Mouse (Mus musculus) intestine, embryonic 16.5 days (tissue): ENCODE measurements around the gene Ak5. TPM values are rescaled to one million over a fixed set of nuclear protein-coding genes. Genes with fewer than 3 reads are reported as not detected.

Experiments used
- ATAC-seq: fragments of 200-750 bp; cut with Nextera tagmentation; 2 replicates; pipeline ENCODE4 v1.8.0; 2017; ENCODE audit warnings: moderate TSS enrichment, moderate library complexity
- H3K27ac ChIP-seq: fragments of 300-500 bp; sonication (generic); 2 replicates; pipeline ENCODE4 v1.5.1; 2014; ENCODE audit warnings: mild to moderate bottlenecking, low read length
- H3K27me3 ChIP-seq: fragments of 300-500 bp; sonication (generic); replicated peaks from 2 replicates; pipeline ENCODE4 v1.6.1; 2014; ENCODE audit warnings: low read length, control low read depth, mixed read lengths; ENCODE audit not compliant: control insufficient read depth, insufficient read depth
- H3K36me3 ChIP-seq: fragments of 300-500 bp; sonication (generic); 2 replicates; pipeline ENCODE4 v1.6.1; 2014; ENCODE audit warnings: low read length, control low read depth; ENCODE audit not compliant: control insufficient read depth, insufficient read depth
- H3K4me1 ChIP-seq: fragments of 300-500 bp; sonication (generic); 2 replicates; pipeline ENCODE4 v1.6.1; 2014; ENCODE audit warnings: low read length, control low read depth, mixed read lengths; ENCODE audit not compliant: control insufficient read depth, insufficient read depth
- H3K4me2 ChIP-seq: fragments of 300-500 bp; sonication (generic); 2 replicates; pipeline ENCODE4 v1.6.1; 2014; ENCODE audit warnings: low read depth, low read length, control low read depth
- H3K4me3 ChIP-seq: fragments of 300-500 bp; sonication (generic); 2 replicates; pipeline ENCODE4 v1.5.1; 2014; ENCODE audit warnings: mild to moderate bottlenecking, low read length
- H3K9ac ChIP-seq: fragments of 300-500 bp; sonication (generic); 2 replicates; pipeline ENCODE4 v1.6.1; 2014; ENCODE audit warnings: low read depth, low read length
- H3K9me3 ChIP-seq: fragments of 300-500 bp; sonication (generic); 2 replicates; pipeline ENCODE4 v1.6.1; 2016; ENCODE audit warnings: low read length, control low read depth; ENCODE audit not compliant: control insufficient read depth
- WGBS: fragments of 180-500 bp; shearing (Covaris S2); extraction: QIAGEN DNeasy Blood & Tissue Kit; methylation state at CpG from one replicate; pipeline ENCODE4 v1.1.7; 2014; 5-methylcytosine and 5-hydroxymethylcytosine counted together
- polyA plus RNA-seq: library from polyadenylated mRNA; unstranded; fragments of >200 nt; fragmentation: Nextera tagmentation; extraction: Ambion mirVana; gene quantifications from 2 replicates; pipeline ENCODE4 v1.2.1, GENCODE M21; 2015

Ak5 gene
- polyA plus RNA-seq, 1 experiment from 2014 or later, result 0.99 TPM

- no peak overlapping the region for H3K9ac ChIP-seq
- WGBS, result 65% methylated on average over 10 of the region's 10 CpGs
Observed at GRCm38 (mm10) chr3:152519556-152519955, 148.6 kb downstream of the Ak5 start.

GRCm38 (mm10) chr3:152516569-152516968 is 151.6 kb downstream of the Ak5 start:
- no peaks in the 10 kb centered on the region for H3K36me3 ChIP-seq
- no peaks in the 10 kb centered on the region for H3K9me3 ChIP-seq
- WGBS, result 74% methylated on average over 3 of the region's 3 CpGs
- no peak for ATAC-seq
- H3K27ac ChIP-seq, result no peak overlapping the region
- H3K4me1 ChIP-seq, result no peaks in the 10 kb centered on the region
- no peaks in the 10 kb centered on the region for H3K27me3 ChIP-seq
- H3K4me3 ChIP-seq, result no peak overlapping the region
- H3K4me2 ChIP-seq, result no peak overlapping the region
- no peak overlapping the region for H3K9ac ChIP-seq

More at GRCm38 (mm10) chr3:152519556-152519955, 148.6 kb downstream of the Ak5 start:
- Histone ChIP-seq H3K36me3 (no peaks in the 10 kb centered on the region), H3K9me3 (no peaks in the 10 kb centered on the region), H3K27ac (no peak overlapping the region), H3K4me3 (no peak overlapping the region), H3K27me3 (no peaks in the 10 kb centered on the region), H3K4me2 (no peak overlapping the region), H3K4me1 (no peaks in the 10 kb centered on the region)
- ATAC-seq, result no peak

GRCm38 (mm10) chr3:152515959-152516358 is 152.2 kb downstream of the Ak5 start:
- H3K4me1 ChIP-seq, result no peaks in the 10 kb centered on the region
- H3K4me3 ChIP-seq, result no peak overlapping the region
- H3K9ac ChIP-seq, result no peak overlapping the region
- H3K27ac ChIP-seq, result no peak overlapping the region
- no peak overlapping the region for H3K4me2 ChIP-seq
- ATAC-seq, result no peak
- H3K36me3 ChIP-seq, result no peaks in the 10 kb centered on the region
- WGBS, result 74% methylated on average over 6 of the region's 6 CpGs
- H3K9me3 ChIP-seq, result no peaks in the 10 kb centered on the region
- H3K27me3 ChIP-seq, result no peaks in the 10 kb centered on the region

GRCm38 (mm10) chr3:152512517-152512916 is 155.6 kb downstream of the Ak5 start:
- Histone ChIP-seq H3K27me3 (no peaks in the 10 kb centered on the region), H3K4me1 (no peaks in the 10 kb centered on the region), H3K27ac (no peak overlapping the region), H3K4me3 (no peak overlapping the region), H3K9me3 (no peaks in the 10 kb centered on the region), H3K36me3 (no peaks in the 10 kb centered on the region), H3K9ac (no peak overlapping the region), H3K4me2 (no peak overlapping the region)
- WGBS, result 62% methylated on average over 2 of the region's 2 CpGs
- no peak for ATAC-seq

GRCm38 (mm10) chr3:152509268-152509667 is 158.9 kb downstream of the Ak5 start:
- no peak overlapping the region for H3K4me2 ChIP-seq
- no peak overlapping the region for H3K9ac ChIP-seq
- 81% methylated on average over 7 of the region's 7 CpGs for WGBS
- no peak overlapping the region for H3K27ac ChIP-seq
- no peak for ATAC-seq
- H3K36me3 ChIP-seq, result no peaks in the 10 kb centered on the region
- H3K4me3 ChIP-seq, result no peak overlapping the region
- H3K9me3 ChIP-seq, result no peaks in the 10 kb centered on the region
- no peaks in the 10 kb centered on the region for H3K4me1 ChIP-seq
- H3K27me3 ChIP-seq, result no peaks in the 10 kb centered on the region

GRCm38 (mm10) chr3:152508419-152508993 is 159.7 kb downstream of the Ak5 start:
- 85% methylated on average over 12 of the region's 12 CpGs for WGBS
- no peak overlapping the region for H3K4me3 ChIP-seq
- ATAC-seq, result no peak

GRCm38 (mm10) chr3:152507900-152508299 is 160.3 kb downstream of the Ak5 start:
- Histone ChIP-seq H3K9me3 (no peaks in the 10 kb centered on the region), H3K27ac (no peak overlapping the region), H3K27me3 (no peaks in the 10 kb centered on the region), H3K4me2 (no peak overlapping the region), H3K4me1 (no peaks in the 10 kb centered on the region), H3K36me3 (no peaks in the 10 kb centered on the region), H3K4me3 (no peak overlapping the region), H3K9ac (no peak overlapping the region)
- WGBS, result 72% methylated on average over 8 of the region's 8 CpGs
- ATAC-seq, result no peak

More at GRCm38 (mm10) chr3:152508419-152508993, 159.7 kb downstream of the Ak5 start:
- no peak overlapping the region for H3K9ac ChIP-seq
- H3K4me2 ChIP-seq, result no peak overlapping the region
- H3K27me3 ChIP-seq, result no peaks in the 10 kb centered on the region
- no peaks in the 10 kb centered on the region for H3K9me3 ChIP-seq
- H3K36me3 ChIP-seq, result no peaks in the 10 kb centered on the region
- no peak overlapping the region for H3K27ac ChIP-seq
- no peaks in the 10 kb centered on the region for H3K4me1 ChIP-seq

- Histone ChIP-seq H3K4me3 (no peak overlapping the region), H3K9me3 (no peaks in the 10 kb centered on the region), H3K27ac (no peak overlapping the region), H3K27me3 (no peaks in the 10 kb centered on the region), H3K4me2 (no peak overlapping the region), H3K4me1 (no peaks in the 10 kb centered on the region), H3K9ac (no peak overlapping the region), H3K36me3 (no peaks in the 10 kb centered on the region)
- 89% methylated on average over 2 of the region's 2 CpGs for WGBS
- no peak for ATAC-seq
Observed at GRCm38 (mm10) chr3:152498968-152499696, 169.0 kb downstream of the Ak5 start.

GRCm38 (mm10) chr3:152497842-152498241 is 170.3 kb downstream of the Ak5 start:
- no peak overlapping the region for H3K4me3 ChIP-seq
- H3K4me1 ChIP-seq, result 0 out of 2 replicates have a peak, but pooled peaks cover 4% of the 10 kb centered on the region
- WGBS, result 82% methylated on average over 2 of the region's 2 CpGs
- H3K9ac ChIP-seq, result no peak overlapping the region
- no peaks in the 10 kb centered on the region for H3K9me3 ChIP-seq
- no peak overlapping the region for H3K4me2 ChIP-seq
- no peaks in the 10 kb centered on the region for H3K36me3 ChIP-seq
- peak; percentile 55; the same call in 1 of the 2 replicates for ATAC-seq
- H3K27me3 ChIP-seq, result no peaks in the 10 kb centered on the region
- no peak overlapping the region for H3K27ac ChIP-seq
